Mouse (Mus musculus) right cerebral cortex, postnatal 14 days (tissue): ENCODE measurements around the gene Cts7.

Experiments used
- DNase-seq: peaks from one replicate; pipeline ENCODE4 v3.0.0; 2022

The Cts7 gene

GRCm38 (mm10) chr13:61358097-61358496 is at the start of gene Cts7:
TSS of gene Cts7 (minus strand) at chr13:61358197.
- DNase-seq, result no peak
